In genomic region chr7:127253341-127253740, GRCm38 (mm10) we compare ENCODE assay signal across 8 mouse cellular contexts. TPM values are rescaled to one million over a fixed set of nuclear protein-coding genes. Genes with fewer than 3 reads are reported as not detected.
DNase-seq lines count a peak whose midpoint lies in the region; ATAC-seq and TF ChIP-seq lines count a peak whose summit lies in the region.

No protein-coding gene starts in this region.

- H3K4me3 ChIP-seq in heart, adult 2 months, result peak overlapping the region; percentile 69
- peak overlapping the region; percentile 88 for H3K4me3 ChIP-seq in E14TG2a.4 (replicated peaks; ENCODE audit: low read length)
- peak overlapping the region; percentile 60 for H3K4me3 ChIP-seq in forebrain, embryonic 15.5 days
- peak overlapping the region; percentile 62 to 64 for H3K4me3 ChIP-seq in liver, embryonic 14.5 days (ENCODE audit: insufficient read depth in 1 of 2, low read depth in 2 of 2, low read length in 2 of 2)

- H3K36me3 ChIP-seq in heart, adult 2 months (ENCODE audit: control insufficient read depth, insufficient read depth, low read length), result no peaks in the 10 kb centered on the region
- peaks cover 67% of the 10 kb centered on the region for H3K36me3 ChIP-seq in E14TG2a.4 (ENCODE audit: insufficient read depth, low read length)
- H3K36me3 ChIP-seq in forebrain, embryonic 15.5 days, result peaks cover 8% of the 10 kb centered on the region
- H3K36me3 ChIP-seq in liver, embryonic 14.5 days (replicated peaks; ENCODE audit: control insufficient read depth, insufficient read depth, low read depth), result no peaks in the 10 kb centered on the region

- no peaks in the 10 kb centered on the region for H3K27me3 ChIP-seq in heart, adult 2 months (ENCODE audit: control insufficient read depth, insufficient read depth, low read length)
- H3K27me3 ChIP-seq in E14TG2a.4 (ENCODE audit: insufficient read depth, low read length), result no peaks in the 10 kb centered on the region
- H3K27me3 ChIP-seq in forebrain, embryonic 15.5 days, result no peaks in the 10 kb centered on the region
- no peaks in the 10 kb centered on the region for H3K27me3 ChIP-seq in liver, embryonic 14.5 days (ENCODE audit: control insufficient read depth, insufficient read depth, low read length)

- 0 out of 2 replicates have a peak, but pooled peaks cover under 1% of the 10 kb centered on the region for H3K79me2 ChIP-seq in heart, adult 2 months (replicated peaks; ENCODE audit: control insufficient read depth, insufficient read depth, low read length)

- peak overlapping the region; percentile 84 for H3K4me2 ChIP-seq in forebrain, embryonic 15.5 days (replicated peaks)
- H3K4me2 ChIP-seq in liver, embryonic 14.5 days (ENCODE audit: low read depth), result peak overlapping the region; percentile 92

- no peak for TF ChIP-seq POLR2A in heart, adult 2 months (IDR thresholded peaks at IDR 0.05; ENCODE audit: insufficient read depth, low read depth, low read length)

- peak overlapping the region; percentile 90 for H3K9ac ChIP-seq in heart, adult 2 months (ENCODE audit: low read depth, low read length)
- H3K9ac ChIP-seq in forebrain, embryonic 15.5 days (replicated peaks), result peak overlapping the region; percentile 68
- peak overlapping the region; percentile 64 for H3K9ac ChIP-seq in liver, embryonic 14.5 days (replicated peaks)

- intact Hi-C loops in heart, adult 2 months (cut with DNase I), result loop anchor here (5.0 kb wide), 1 partner anchor 259 kb away; the partner anchor contains the start of gene Srcap
- intact Hi-C loops in heart, postnatal 14 days (cut with DNase I), result no loop called here
- intact Hi-C loops in left cerebral cortex, postnatal 4 days (cut with DNase I), result no loop called here

- no peak for ATAC-seq in forebrain, embryonic 15.5 days (replicated peaks)
- ATAC-seq in liver, embryonic 14.5 days (ENCODE audit: insufficient read depth), result no peak

- DNase-seq in heart, adult 2 months, result no peak
- DNase-seq in heart, postnatal 14 days, result no peak
- DNase-seq in liver, embryonic 14.5 days (ENCODE audit: low read depth in 3 of 3, low spot score in 3 of 3), result no peak
- DNase-seq in spleen, postnatal 4 days (ENCODE audit: low spot score in 2 of 2), result no peak
- DNase-seq in gastrocnemius, adult 8-10 months (ENCODE audit: low spot score in 2 of 2), result no peak
- no peak for DNase-seq in left cerebral cortex, postnatal 4 days

- no peak for TF ChIP-seq EP300 in heart, adult 2 months (IDR thresholded peaks at IDR 0.05; ENCODE audit: insufficient read depth, low read depth, low read length)
- TF ChIP-seq EP300 in liver, embryonic 14.5 days (IDR thresholded peaks at IDR 0.05; ENCODE audit: low read depth), result no peak

- H3K9me3 ChIP-seq in E14TG2a.4 (ENCODE audit: low read length), result no peaks in the 10 kb centered on the region
- no peaks in the 10 kb centered on the region for H3K9me3 ChIP-seq in forebrain, embryonic 15.5 days
- no peaks in the 10 kb centered on the region for H3K9me3 ChIP-seq in liver, embryonic 14.5 days (ENCODE audit: control insufficient read depth, low read length)

- 73% methylated on average over 6 of the region's 6 CpGs for WGBS in heart, adult 2 months
- WGBS in forebrain, embryonic 15.5 days, result 80% methylated on average over 6 of the region's 6 CpGs
- WGBS in liver, embryonic 14.5 days (ENCODE audit: insufficient replicate concordance), result 62% methylated on average over 6 of the region's 6 CpGs

- peaks cover 2% of the 10 kb centered on the region for H3K4me1 ChIP-seq in heart, adult 2 months (ENCODE audit: control insufficient read depth, insufficient read depth, low read length)
- H3K4me1 ChIP-seq in E14TG2a.4 (replicated peaks; ENCODE audit: low read depth, low read length), result peaks cover 65% of the 10 kb centered on the region
- peaks cover 15% of the 10 kb centered on the region for H3K4me1 ChIP-seq in forebrain, embryonic 15.5 days
- H3K4me1 ChIP-seq in liver, embryonic 14.5 days (replicated peaks; ENCODE audit: control insufficient read depth in 2 of 2, insufficient read depth in 2 of 2, low read length in 1 of 2), result peaks cover 12 to 24% of the 10 kb centered on the region in 2 experiments

- TF ChIP-seq CTCF in heart, adult 2 months (IDR thresholded peaks at IDR 0.05), result no peak
- no peak for TF ChIP-seq CTCF in E14TG2a.4 (conservative IDR thresholded peaks at IDR 0.05; ENCODE audit: low read length)
- no peak for TF ChIP-seq CTCF in liver, embryonic 14.5 days (IDR thresholded peaks at IDR 0.05; ENCODE audit: low read depth)

- peak overlapping the region; percentile 92 for H3K27ac ChIP-seq in heart, adult 2 months
- peak overlapping the region; percentile 91 for H3K27ac ChIP-seq in forebrain, embryonic 15.5 days (replicated peaks)
- H3K27ac ChIP-seq in liver, embryonic 14.5 days, result no peak overlapping the region

RNA-seq across cellular contexts. Expression of gene Dctpp1, which starts 7.2 kb away (rescaled TPM):
- total RNA-seq in heart, adult 2 months (2021), result 10 to 100 TPM; 38.7 to 44.6 TPM
- 42.0 and 46.6 TPM in 2 replicates for polyA plus RNA-seq in heart, adult 2 months (2012; rRNA removed)
- total RNA-seq in heart, postnatal 14 days (2021), result 10 to 100 TPM; 38.4 to 46.7 TPM
- polyA plus RNA-seq in forebrain, embryonic 15.5 days (2015; fragmentation: Nextera tagmentation; extraction: Ambion mirVana), result 159 and 166 TPM in 2 replicates
- 62.2 and 82.9 TPM in 2 replicates for polyA plus RNA-seq in liver, embryonic 14.5 days (2012; rRNA removed)
- polyA plus RNA-seq in liver, embryonic 14.5 days (2014; fragmentation: Nextera tagmentation; extraction: Ambion mirVana), result 104 and 117 TPM in 2 replicates
- total RNA-seq in gastrocnemius, adult 8-10 months (2022), result 10 to 100 TPM; 31.3 to 38.3 (median 33.9) TPM
- total RNA-seq in left cerebral cortex, postnatal 4 days (2021), result 10 to 100 TPM; 49.8 to 63.1 TPM

RNA-seq across cellular contexts. Expression of gene Zfp771, which starts 9.3 kb away (rescaled TPM):
- total RNA-seq in heart, adult 2 months (2021), result 10 to 100 TPM; 14.7 to 21.0 TPM
- 16.9 and 30.0 TPM in 2 replicates for polyA plus RNA-seq in heart, adult 2 months (2012; rRNA removed)
- total RNA-seq in heart, postnatal 14 days (2021), result 10 to 100 TPM; 17.8 to 21.3 TPM
- 65.2 and 65.9 TPM in 2 replicates for polyA plus RNA-seq in forebrain, embryonic 15.5 days (2015; fragmentation: Nextera tagmentation; extraction: Ambion mirVana)
- polyA plus RNA-seq in liver, embryonic 14.5 days (2012; rRNA removed), result 19.6 and 21.6 TPM in 2 replicates
- 11.0 TPM in 2 replicates for polyA plus RNA-seq in liver, embryonic 14.5 days (2014; fragmentation: Nextera tagmentation; extraction: Ambion mirVana)
- total RNA-seq in gastrocnemius, adult 8-10 months (2022), result 10 to 100 TPM; 13.7 to 21.0 (median 18.3) TPM
- total RNA-seq in left cerebral cortex, postnatal 4 days (2021), result 10 to 100 TPM; 54.9 to 64.5 TPM

RNA-seq across cellular contexts. Expression of gene Sept1, which starts 20.4 kb away (rescaled TPM):
- total RNA-seq in heart, adult 2 months (2021), result 1 to 10 TPM; 2.5 to 4.7 TPM
- 6.2 and 13.0 TPM in 2 replicates for polyA plus RNA-seq in heart, adult 2 months (2012; rRNA removed)
- total RNA-seq in heart, postnatal 14 days (2021), result 10 to 100 TPM in 1 of 2 experiments, 1 to 10 TPM in 1; 7.5 to 18.8 TPM
- 21.8 and 27.8 TPM in 2 replicates for polyA plus RNA-seq in forebrain, embryonic 15.5 days (2015; fragmentation: Nextera tagmentation; extraction: Ambion mirVana)
- 10.3 and 16.1 TPM in 2 replicates for polyA plus RNA-seq in liver, embryonic 14.5 days (2012; rRNA removed)
- polyA plus RNA-seq in liver, embryonic 14.5 days (2014; fragmentation: Nextera tagmentation; extraction: Ambion mirVana), result 7.0 TPM in 2 replicates
- 1 to 10 TPM; 1.0 to 2.8 (median 1.4) TPM for total RNA-seq in gastrocnemius, adult 8-10 months (2022)
- total RNA-seq in left cerebral cortex, postnatal 4 days (2021), result 1 to 10 TPM; 7.9 to 8.8 TPM

RNA-seq across cellular contexts. Expression of gene Zfp553, which starts 20.5 kb away (rescaled TPM):
- total RNA-seq in heart, adult 2 months (2021), result 1 to 10 TPM; 6.0 to 6.3 TPM
- polyA plus RNA-seq in heart, adult 2 months (2012; rRNA removed), result 5.0 and 6.5 TPM in 2 replicates
- 1 to 10 TPM; 6.9 to 7.0 TPM for total RNA-seq in heart, postnatal 14 days (2021)
- polyA plus RNA-seq in forebrain, embryonic 15.5 days (2015; fragmentation: Nextera tagmentation; extraction: Ambion mirVana), result 70.7 and 71.5 TPM in 2 replicates
- 3.3 and 3.4 TPM in 2 replicates for polyA plus RNA-seq in liver, embryonic 14.5 days (2012; rRNA removed)
- 2.4 and 2.8 TPM in 2 replicates for polyA plus RNA-seq in liver, embryonic 14.5 days (2014; fragmentation: Nextera tagmentation; extraction: Ambion mirVana)
- 1 to 10 TPM; 4.2 to 5.5 (median 4.8) TPM for total RNA-seq in gastrocnemius, adult 8-10 months (2022)
- 10 to 100 TPM; 28.4 to 28.8 TPM for total RNA-seq in left cerebral cortex, postnatal 4 days (2021)

RNA-seq across cellular contexts. Expression of gene Sephs2, which starts 20.5 kb away (rescaled TPM):
- total RNA-seq in heart, adult 2 months (2021), result 10 to 100 TPM; 27.2 to 32.9 TPM
- 14.8 and 22.5 TPM in 2 replicates for polyA plus RNA-seq in heart, adult 2 months (2012; rRNA removed)
- total RNA-seq in heart, postnatal 14 days (2021), result 10 to 100 TPM; 29.3 to 30.2 TPM
- 48.7 and 49.5 TPM in 2 replicates for polyA plus RNA-seq in forebrain, embryonic 15.5 days (2015; fragmentation: Nextera tagmentation; extraction: Ambion mirVana)
- polyA plus RNA-seq in liver, embryonic 14.5 days (2012; rRNA removed), result 35.0 and 44.9 TPM in 2 replicates
- 143 and 155 TPM in 2 replicates for polyA plus RNA-seq in liver, embryonic 14.5 days (2014; fragmentation: Nextera tagmentation; extraction: Ambion mirVana)
- total RNA-seq in gastrocnemius, adult 8-10 months (2022), result 10 to 100 TPM; 38.1 to 45.4 (median 41.6) TPM
- total RNA-seq in left cerebral cortex, postnatal 4 days (2021), result 10 to 100 TPM; 42.6 to 42.9 TPM
